Mouse (Mus musculus) kidney, embryonic 16.5 days (tissue): Measurements from ENCODE around the gene Acrv1. TPM values are rescaled to one million over a fixed set of nuclear protein-coding genes. Genes with fewer than 3 reads are reported as not detected.

Source experiments
- ATAC-seq: fragments of 200-750 bp; cut with Nextera tagmentation; 2 replicates; pipeline ENCODE4 v1.8.0; 2017; ENCODE audit warnings: moderate TSS enrichment; ENCODE audit not compliant: low FRiP score, low TSS enrichment
- H3K27ac ChIP-seq: fragments of 300-500 bp; sonication (generic); 2 replicates; pipeline ENCODE4 v1.5.1; 2014; ENCODE audit warnings: low read length
- H3K27me3 ChIP-seq: fragments of 300-500 bp; sonication (generic); 2 replicates; pipeline ENCODE4 v1.6.1; 2014; ENCODE audit warnings: low read length, control low read depth, mixed read lengths; ENCODE audit not compliant: insufficient read depth
- H3K36me3 ChIP-seq: fragments of 300-500 bp; sonication (generic); 2 replicates; pipeline ENCODE4 v1.6.1; 2014; ENCODE audit warnings: low read length, control low read depth, mixed read lengths; ENCODE audit not compliant: insufficient read depth
- H3K4me1 ChIP-seq: fragments of 300-500 bp; sonication (generic); 2 replicates; pipeline ENCODE4 v1.6.1; 2014; ENCODE audit warnings: low read length, control low read depth, mixed read lengths; ENCODE audit not compliant: insufficient read depth
- H3K4me2 ChIP-seq: fragments of 300-500 bp; sonication (generic); replicated peaks from 2 replicates; pipeline ENCODE4 v1.6.1; 2014; ENCODE audit warnings: low read depth, low read length
- H3K4me3 ChIP-seq: fragments of 300-500 bp; sonication (generic); 2 replicates; pipeline ENCODE4 v1.5.1; 2014; ENCODE audit warnings: mild to moderate bottlenecking, low read length
- H3K9ac ChIP-seq: fragments of 300-500 bp; sonication (generic); replicated peaks from 2 replicates; pipeline ENCODE4 v1.6.1; 2014; ENCODE audit warnings: low read length
- H3K9me3 ChIP-seq: fragments of 300-500 bp; sonication (generic); 2 replicates; pipeline ENCODE4 v1.6.1; 2016; ENCODE audit warnings: low read length, control low read depth
- WGBS: fragments of 180-500 bp; shearing (Covaris S2); extraction: QIAGEN DNeasy Blood & Tissue Kit; methylation state at CpG from one replicate; pipeline ENCODE4 v1.1.7; 2014; 5-methylcytosine and 5-hydroxymethylcytosine counted together
- polyA plus RNA-seq: library from polyadenylated mRNA; unstranded; fragments of >200 nt; fragmentation: Nextera tagmentation; extraction: Ambion mirVana; gene quantifications from 2 replicates; pipeline ENCODE4 v1.2.1, GENCODE M21; 2015

The Acrv1 gene
- polyA plus RNA-seq, 1 experiment from 2014 or later, result not detected

DNA sequence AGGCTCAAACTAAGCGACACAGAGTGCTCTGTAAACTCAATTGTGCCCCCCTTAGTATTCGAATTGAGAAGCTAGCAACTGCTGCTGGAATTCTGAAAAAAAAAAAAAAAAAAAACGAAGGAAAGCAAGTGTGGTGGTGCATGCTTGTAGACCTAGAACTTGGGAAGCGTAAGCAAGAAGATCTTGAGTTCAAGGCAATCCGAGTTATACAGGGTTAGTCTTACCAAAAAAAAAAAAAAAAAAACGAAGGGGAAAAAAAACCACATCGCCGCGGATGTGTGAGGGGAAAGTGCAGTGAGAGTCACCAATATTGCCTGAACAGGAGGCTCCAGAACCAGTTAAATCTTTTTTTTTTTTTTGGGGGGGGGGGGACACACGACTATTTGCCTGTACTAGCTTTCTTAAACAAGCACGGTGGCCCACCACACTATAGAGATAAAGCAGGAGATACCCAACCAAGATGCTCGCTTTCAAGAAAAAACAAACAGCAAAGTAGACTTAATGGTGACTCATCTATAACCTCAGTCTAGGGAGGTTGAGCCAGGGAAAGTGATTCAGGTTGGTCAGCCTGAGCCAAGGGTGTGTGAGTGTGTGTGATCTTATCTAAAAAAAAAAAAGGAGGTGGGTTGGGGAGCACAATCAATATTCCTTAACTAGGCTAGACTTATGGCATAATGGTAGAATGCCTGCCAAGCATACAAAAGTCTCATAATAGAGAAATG, 34.2 kb downstream of the Acrv1 start, which contains the start of gene Chek1:
TSS of gene Chek1 (minus strand) at position 32 of the 722 bp plus-strand sequence.
- Histone ChIP-seq H3K9me3 (no peaks in the 10 kb centered on the region), H3K27ac (peak within 1 kb of the TSS; percentile 97), H3K4me2 (peak within 1 kb of the TSS; percentile 95), H3K4me1 (peaks cover 11% of the 10 kb centered on the region; the same call in 1 of the 2 replicates), H3K9ac (peak within 1 kb of the TSS; percentile 79), H3K4me3 (peak within 1 kb of the TSS; percentile 78), H3K36me3 (0 out of 2 replicates have a peak, but pooled peaks cover 6% of the 10 kb centered on the region), H3K27me3 (no peaks in the 10 kb centered on the region)
- ATAC-seq, result no peak
- WGBS, result 2% methylated on average over 12 of the region's 12 CpGs

Other genes with a start within 250 kb of the Acrv1 start
- not detected in 2 replicates for gene Gm9513, start 217.6 kb upstream of the Acrv1 start, polyA plus RNA-seq
- not detected in 2 replicates for gene Gm5615, start 151.3 kb upstream of the Acrv1 start, polyA plus RNA-seq
- not detected in 2 replicates for gene Gm17689, start 110.6 kb upstream of the Acrv1 start, polyA plus RNA-seq
- gene A630095E13Rik, start 49.8 kb upstream of the Acrv1 start, polyA plus RNA-seq, result not detected in 2 replicates
- 30.1 and 37.8 TPM in 2 replicates for gene Chek1, start 33.8 kb downstream of the Acrv1 start, polyA plus RNA-seq
- 285 and 290 TPM in 2 replicates for gene Stt3a, start 74.5 kb downstream of the Acrv1 start, polyA plus RNA-seq
- 119 and 124 TPM in 2 replicates for gene Ei24, start 104.2 kb downstream of the Acrv1 start, polyA plus RNA-seq
- gene Fez1, start 128.6 kb downstream of the Acrv1 start, polyA plus RNA-seq, result 4.6 and 4.9 TPM in 2 replicates